Mouse (Mus musculus) stomach, postnatal 0 days (tissue): ENCODE results near the gene Fhit.

ENCODE experiments used
- CTCF ChIP-seq: IDR thresholded peaks from 2 replicates; pipeline ENCODE4 v1.5.1; 2016; ENCODE audit warnings: antibody characterized with exemption, low read depth, mild to moderate bottlenecking, moderate library complexity
- EP300 ChIP-seq: optimal IDR thresholded peaks from 2 replicates; pipeline ENCODE3; 2016; ENCODE audit warnings: antibody characterized with exemption

- TF ChIP-seq CTCF (no peak), EP300 (no peak)
Observed at GRCm38 (mm10) chr14:9811177-9811846, 1350.5 kb downstream of the Fhit start.
